Mouse (Mus musculus) activated CD4-positive, CD25-positive, alpha-beta regulatory T cell, adult 4 months (primary cell): ENCODE results near the gene Arid3c. TPM values are rescaled to one million over a fixed set of nuclear protein-coding genes. Genes with fewer than 3 reads are reported as not detected.
A peak's percentile ranks its signal among the peaks of the same experiment; 100 is the strongest.

ENCODE experiments used
- ATAC-seq: one replicate; pipeline ENCODE4 v1.8.0; 2017
- polyA plus RNA-seq, 2 experiments: library from polyadenylated mRNA; unstranded; fragments of 100-300 nt; shearing (Covaris generic); gene quantifications; one replicate each; pipeline ENCODE4 v1.2.1; 2017

Gene Arid3c
- polyA plus RNA-seq, 2 experiments from 2014 or later: not detected

GRCm38 (mm10) chr4:41744131-41744530 is 13.2 kb upstream of the Arid3c start:
- ATAC-seq: no peak

DNA sequence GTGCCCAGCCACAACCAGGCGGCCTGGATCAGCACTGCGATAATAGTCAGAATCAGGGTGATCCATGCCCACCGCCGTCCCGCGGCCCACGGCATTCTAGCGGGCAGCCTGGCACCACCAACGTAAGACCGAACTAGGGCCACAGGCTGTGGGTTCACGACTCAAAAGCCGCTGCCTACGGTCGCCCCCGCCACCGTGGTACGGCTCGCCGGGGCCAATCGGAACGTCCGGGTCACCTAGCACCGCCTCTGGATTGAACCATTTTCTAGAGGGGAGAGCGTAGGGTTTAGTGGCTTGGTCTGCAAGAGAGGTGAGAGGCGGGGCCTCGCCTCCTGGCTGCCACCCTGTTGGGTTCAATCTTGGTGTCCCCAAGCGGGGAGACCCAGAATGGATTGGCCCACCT is 10.2 kb upstream of the Arid3c start:
- peak; percentile 92 for ATAC-seq

DNA sequence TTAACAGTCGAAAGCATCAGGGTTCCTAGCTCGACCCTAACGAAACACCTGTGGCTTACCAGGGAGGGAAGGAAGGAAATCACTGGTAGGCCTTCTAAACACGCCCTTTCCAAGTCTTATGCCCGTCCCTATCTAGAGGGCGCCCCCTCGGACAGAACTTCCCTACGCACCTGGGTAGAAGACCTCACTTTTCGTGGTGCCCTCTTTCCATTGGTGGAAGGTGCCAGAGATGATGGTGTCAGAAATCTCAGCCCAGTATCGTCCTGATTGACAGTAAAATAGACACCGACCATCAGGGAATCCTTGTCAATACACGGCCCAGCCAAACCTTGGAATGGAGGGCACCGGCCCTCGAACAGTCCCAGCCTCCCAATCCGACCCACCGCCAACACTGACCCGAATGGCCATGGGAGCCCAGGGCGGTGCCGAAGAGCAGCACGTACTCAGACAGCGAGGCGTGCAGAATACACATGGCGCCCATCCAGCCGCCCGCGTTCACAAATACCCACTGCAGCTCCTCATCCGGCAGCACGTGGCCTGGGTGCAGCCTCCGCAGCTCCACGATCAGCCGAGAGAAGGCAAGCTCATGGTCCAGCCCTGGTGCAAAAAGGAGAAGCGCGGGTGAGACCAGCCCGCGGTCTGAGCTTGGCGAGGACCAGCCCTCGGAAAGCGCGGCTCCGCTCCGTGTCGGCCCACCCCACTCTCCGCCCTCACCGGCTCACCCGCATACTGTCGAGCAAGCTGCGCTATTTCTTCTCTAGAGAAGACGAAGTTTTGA is 9.6 kb upstream of the Arid3c start:
- peak; percentile 59 for ATAC-seq

- no peak for ATAC-seq
These were observed 8.3 kb upstream of the Arid3c start for GRCm38 (mm10) chr4:41739260-41739659.

- no peak for ATAC-seq
These were observed 7.3 kb upstream of the Arid3c start for GRCm38 (mm10) chr4:41738256-41738603.

DNA sequence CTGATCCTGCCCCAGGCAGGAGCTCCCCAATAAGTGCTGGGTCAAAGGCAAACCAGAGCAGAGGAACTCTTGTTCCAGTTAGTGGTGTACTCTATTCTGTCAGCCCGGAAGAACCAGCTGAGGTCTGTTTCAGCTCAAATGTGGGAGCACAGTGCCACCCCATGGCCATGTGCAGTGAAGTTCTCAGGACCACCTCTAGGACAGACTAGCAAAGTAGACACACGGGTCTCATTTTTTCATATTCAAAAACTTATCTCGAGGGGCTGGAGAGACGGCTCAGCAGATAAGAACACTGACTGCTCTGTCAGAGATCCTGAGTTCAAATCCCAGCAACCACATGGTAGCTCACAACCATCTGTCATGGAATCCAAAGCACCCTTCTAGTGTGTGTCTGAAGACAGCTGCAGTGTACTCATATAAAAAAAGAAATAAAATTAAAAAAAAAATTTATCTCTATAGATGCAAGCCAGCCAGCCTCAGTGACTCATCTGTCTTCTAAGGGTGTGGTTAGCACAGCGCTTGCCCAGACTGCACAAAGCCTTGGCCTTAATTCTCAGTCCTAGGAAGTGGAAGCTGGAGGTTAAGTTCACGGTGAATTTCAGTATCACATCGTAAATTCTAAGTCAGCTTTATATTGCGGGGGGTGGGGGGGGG is 6.8 kb upstream of the Arid3c start:
- peak; percentile 38 for ATAC-seq

- no peak for ATAC-seq
These were observed 3.9 kb downstream of the Arid3c start for GRCm38 (mm10) chr4:41726826-41727621.

GRCm38 (mm10) chr4:41722918-41723351 is 8.0 kb downstream of the Arid3c start, which contains the start of gene Dctn3:
Gene Dctn3 (minus strand): TSS chr4:41723170.
- peak; percentile 100 for ATAC-seq

GRCm38 (mm10) chr4:41716834-41717233 is 14.1 kb downstream of the Arid3c start:
- ATAC-seq: no peak

- ATAC-seq: no peak
These were observed 15.3 kb downstream of the Arid3c start for GRCm38 (mm10) chr4:41715596-41715995.

DNA sequence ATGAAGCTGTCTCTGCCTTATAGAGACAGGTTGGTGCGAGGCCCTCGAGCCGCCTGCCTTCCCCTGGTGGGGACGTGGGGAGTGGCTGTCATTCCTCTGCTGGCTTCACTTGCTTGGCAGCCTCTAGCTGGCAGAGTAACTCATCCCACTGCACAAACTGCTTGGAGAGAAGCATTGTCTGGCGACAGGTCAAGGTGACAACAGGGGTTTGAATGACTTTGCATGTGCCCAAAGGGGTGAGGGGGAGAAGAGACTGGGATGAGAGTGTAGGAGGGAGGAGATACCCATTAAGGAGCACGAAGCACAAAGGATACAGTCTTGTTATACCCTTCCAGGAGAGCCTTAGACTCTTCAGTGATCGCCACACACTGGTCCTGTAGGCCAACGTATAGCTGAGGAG is 15.9 kb downstream of the Arid3c start:
- ATAC-seq: no peak

DNA sequence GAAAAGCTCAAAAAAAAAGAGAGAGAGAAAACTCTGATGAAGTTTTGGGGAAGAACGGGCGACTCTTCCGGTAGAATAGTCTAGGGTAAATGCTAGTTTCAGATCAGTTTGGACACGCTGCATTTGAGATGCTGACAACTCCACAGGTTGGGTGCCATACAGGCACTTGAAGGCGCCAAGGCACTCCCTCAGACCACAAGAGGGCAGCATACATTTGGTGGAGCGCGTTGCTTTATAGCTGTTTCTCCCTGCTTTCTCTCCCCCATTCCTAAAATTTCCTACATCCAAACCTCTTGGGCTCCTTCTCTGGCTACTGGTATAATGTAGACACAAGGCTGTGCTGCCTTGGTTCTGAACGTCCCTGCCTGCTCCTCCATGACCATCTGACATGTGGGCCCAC is 16.7 kb downstream of the Arid3c start:
- peak; percentile 46 for ATAC-seq

GRCm38 (mm10) chr4:41713197-41714067 is 17.5 kb downstream of the Arid3c start, which contains the start of gene Rpp25l:
Gene Rpp25l (minus strand): TSS chr4:41713534.
- ATAC-seq: peak; percentile 78

- ATAC-seq: no peak
These were observed 18.3 kb downstream of the Arid3c start for GRCm38 (mm10) chr4:41712421-41713196.

DNA sequence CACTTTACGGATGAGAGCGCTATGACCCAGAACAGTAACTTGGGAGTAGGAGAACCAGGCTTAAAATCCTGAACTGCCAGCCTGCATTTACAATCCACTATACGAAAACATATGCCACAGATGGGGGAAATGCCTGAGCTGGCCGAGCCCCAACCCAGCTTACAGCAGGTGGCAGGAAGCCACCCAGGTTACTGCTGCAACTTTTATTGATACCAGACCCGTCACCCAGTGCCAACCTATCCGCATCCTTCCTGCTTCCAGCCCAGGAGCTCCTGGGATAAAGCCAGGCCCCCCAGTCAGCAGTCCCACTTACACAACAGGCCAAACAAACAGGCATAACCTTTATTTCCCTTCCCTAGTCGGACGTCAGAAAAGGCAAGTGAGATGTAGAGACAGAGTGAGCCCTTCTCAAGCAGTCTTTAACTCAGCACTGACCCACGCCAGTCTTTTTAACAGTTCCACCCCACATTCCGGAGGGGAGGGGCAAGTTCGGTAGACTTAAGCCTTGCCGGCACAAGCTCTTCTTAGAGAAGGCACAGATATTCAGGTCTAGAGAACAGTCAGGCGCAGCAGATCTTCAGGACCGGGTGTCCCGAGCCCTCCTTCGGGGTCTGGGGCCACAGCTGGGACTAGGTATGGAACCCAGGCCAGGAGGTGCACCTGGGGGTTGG is 19.1 kb downstream of the Arid3c start:
- ATAC-seq: no peak

GRCm38 (mm10) chr4:41710229-41710628 is 20.7 kb downstream of the Arid3c start:
- ATAC-seq: no peak

GRCm38 (mm10) chr4:41708192-41708745 is 22.7 kb downstream of the Arid3c start:
- ATAC-seq: peak; percentile 44

- peak; percentile 79 for ATAC-seq
These were observed 23.9 kb downstream of the Arid3c start for GRCm38 (mm10) chr4:41707011-41707535.

GRCm38 (mm10) chr4:41705922-41706754 is 24.8 kb downstream of the Arid3c start:
- no peak for ATAC-seq
